Mouse (Mus musculus) lung, embryonic 16.5 days (tissue): ENCODE measurements around the gene Hist1h4d. TPM values are rescaled to one million over a fixed set of nuclear protein-coding genes. Genes with fewer than 3 reads are reported as not detected.
"Not testable (repeated sequence)": the region's sequence is repeated elsewhere in the genome, so short reads cannot be mapped to it uniquely, and the experiment has no call there.

Experiments used
- ATAC-seq: fragments of 200-750 bp; cut with Nextera tagmentation; 2 replicates; pipeline ENCODE4 v1.8.0; 2017; ENCODE audit warnings: low read depth, mild to moderate bottlenecking, moderate library complexity
- H3K27ac ChIP-seq: fragments of 300-500 bp; sonication (generic); 2 replicates; pipeline ENCODE4 v1.5.1; 2014; ENCODE audit warnings: mild to moderate bottlenecking, control low read depth, low read length
- H3K27me3 ChIP-seq: fragments of 300-500 bp; sonication (generic); 2 replicates; pipeline ENCODE4 v1.6.1; 2014; ENCODE audit warnings: low read depth, low read length, mixed read lengths; ENCODE audit not compliant: control insufficient read depth, insufficient read depth
- H3K36me3 ChIP-seq: fragments of 300-500 bp; sonication (generic); 2 replicates; pipeline ENCODE4 v1.6.1; 2014; ENCODE audit warnings: low read length; ENCODE audit not compliant: control insufficient read depth, insufficient read depth
- H3K4me1 ChIP-seq: fragments of 300-500 bp; sonication (generic); replicated peaks from 2 replicates; pipeline ENCODE4 v1.6.1; 2014; ENCODE audit warnings: low read length, mixed read lengths; ENCODE audit not compliant: control insufficient read depth, insufficient read depth
- H3K4me2 ChIP-seq: fragments of 300-500 bp; sonication (generic); 2 replicates; pipeline ENCODE4 v1.6.1; 2014; ENCODE audit warnings: low read depth, low read length, control low read depth
- H3K4me3 ChIP-seq: fragments of 300-500 bp; sonication (generic); 2 replicates; pipeline ENCODE4 v1.5.1; 2014; ENCODE audit warnings: mild to moderate bottlenecking, low read length, control low read depth
- H3K9ac ChIP-seq: fragments of 300-500 bp; sonication (generic); 2 replicates; pipeline ENCODE4 v1.6.1; 2014; ENCODE audit warnings: low read length, control low read depth
- H3K9me3 ChIP-seq: fragments of 300-500 bp; sonication (generic); 2 replicates; pipeline ENCODE4 v1.6.1; 2016; ENCODE audit warnings: low read length; ENCODE audit not compliant: control insufficient read depth
- WGBS: fragments of 180-500 bp; shearing (Covaris S2); extraction: QIAGEN DNeasy Blood & Tissue Kit; methylation state at CpG from one replicate; pipeline ENCODE4 v1.1.7; 2014; 5-methylcytosine and 5-hydroxymethylcytosine counted together
- polyA plus RNA-seq: library from polyadenylated mRNA; unstranded; fragments of >200 nt; fragmentation: Nextera tagmentation; extraction: Ambion mirVana; gene quantifications from 2 replicates; pipeline ENCODE4 v1.2.1, GENCODE M21; 2015

Gene Hist1h4d
- polyA plus RNA-seq, 1 experiment from 2014 or later, result 130 TPM

DNA sequence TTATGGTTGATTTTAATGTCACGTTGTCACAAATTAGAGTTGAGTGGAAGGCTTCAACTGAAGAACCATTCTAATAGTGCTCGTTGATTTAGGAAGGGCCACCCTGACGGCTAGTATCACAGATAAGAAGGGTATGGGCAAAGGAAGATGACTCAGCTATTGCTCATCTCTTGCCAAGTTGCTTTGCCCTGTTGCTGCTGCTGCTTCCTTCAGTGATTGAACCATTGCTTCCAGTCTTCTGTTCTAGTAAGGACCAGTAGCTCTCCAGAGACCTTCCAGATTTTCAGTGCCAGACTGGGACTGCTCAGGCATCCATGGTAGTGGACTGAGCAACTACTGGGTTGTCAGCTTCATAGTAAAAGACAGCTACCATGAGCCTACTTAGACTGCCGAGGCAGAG is 27.8 kb downstream of the Hist1h4d start:
- ATAC-seq, result no peak
- no peak overlapping the region for H3K4me3 ChIP-seq
- no peaks in the 10 kb centered on the region for H3K36me3 ChIP-seq
- no peaks in the 10 kb centered on the region for H3K9me3 ChIP-seq
- H3K4me1 ChIP-seq, result no peaks in the 10 kb centered on the region
- no peak overlapping the region for H3K27ac ChIP-seq
- no peak overlapping the region for H3K4me2 ChIP-seq
- WGBS, result 73% methylated on average over 4 of the region's 4 CpGs
- no peaks in the 10 kb centered on the region for H3K27me3 ChIP-seq
- H3K9ac ChIP-seq, result no peak overlapping the region

DNA sequence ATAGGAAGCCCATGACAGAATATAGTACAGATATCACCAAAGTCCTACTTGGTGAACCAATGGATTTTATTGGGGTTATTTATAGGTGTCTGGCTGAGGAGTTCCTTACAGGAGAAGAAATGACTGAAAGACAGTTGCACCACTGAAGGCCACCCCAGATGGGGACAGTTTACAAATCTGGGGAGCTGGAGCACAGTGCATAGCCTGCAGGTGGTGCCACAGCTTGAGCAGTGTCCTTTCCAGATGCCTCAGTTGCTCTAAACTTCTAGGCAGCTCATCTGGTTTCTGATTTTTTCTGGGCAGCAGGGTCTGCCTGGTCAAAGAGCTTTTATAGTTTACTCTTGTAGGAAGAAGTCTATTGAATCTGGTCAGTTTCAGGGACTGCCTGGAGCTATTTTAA is 28.4 kb downstream of the Hist1h4d start:
- no peak for ATAC-seq
- Histone ChIP-seq H3K4me1 (no peaks in the 10 kb centered on the region), H3K4me2 (no peak overlapping the region), H3K27ac (no peak overlapping the region), H3K9me3 (no peaks in the 10 kb centered on the region), H3K9ac (no peak overlapping the region), H3K36me3 (no peaks in the 10 kb centered on the region), H3K4me3 (no peak overlapping the region), H3K27me3 (no peaks in the 10 kb centered on the region)

DNA sequence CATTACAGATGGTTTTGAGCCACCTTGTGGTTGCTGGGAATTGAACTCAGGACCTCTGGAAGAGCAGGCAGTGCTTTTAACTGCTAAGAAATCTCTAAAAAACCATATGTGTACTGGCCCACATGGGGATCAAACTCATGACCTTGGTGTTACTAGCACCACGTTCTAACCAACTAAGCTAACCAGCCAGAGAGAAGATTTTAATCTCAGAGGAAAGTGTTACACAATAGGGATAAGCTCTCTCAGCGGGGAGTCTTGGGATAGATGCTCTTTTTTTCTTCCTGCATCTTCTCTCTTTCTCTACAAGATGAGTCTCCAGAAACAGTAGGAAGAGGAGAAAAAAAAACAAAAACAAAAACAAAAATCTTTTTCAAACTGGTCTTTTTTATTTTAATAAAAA is 29.0 kb downstream of the Hist1h4d start:
- no peak overlapping the region for H3K9ac ChIP-seq
- no peak overlapping the region for H3K4me2 ChIP-seq
- no peak for ATAC-seq
- H3K9me3 ChIP-seq, result no peaks in the 10 kb centered on the region
- H3K4me1 ChIP-seq, result no peaks in the 10 kb centered on the region
- WGBS, result 79% methylated on average over 2 of the region's 2 CpGs
- H3K27ac ChIP-seq, result no peak overlapping the region
- no peaks in the 10 kb centered on the region for H3K36me3 ChIP-seq
- H3K27me3 ChIP-seq, result no peaks in the 10 kb centered on the region
- no peak overlapping the region for H3K4me3 ChIP-seq

DNA sequence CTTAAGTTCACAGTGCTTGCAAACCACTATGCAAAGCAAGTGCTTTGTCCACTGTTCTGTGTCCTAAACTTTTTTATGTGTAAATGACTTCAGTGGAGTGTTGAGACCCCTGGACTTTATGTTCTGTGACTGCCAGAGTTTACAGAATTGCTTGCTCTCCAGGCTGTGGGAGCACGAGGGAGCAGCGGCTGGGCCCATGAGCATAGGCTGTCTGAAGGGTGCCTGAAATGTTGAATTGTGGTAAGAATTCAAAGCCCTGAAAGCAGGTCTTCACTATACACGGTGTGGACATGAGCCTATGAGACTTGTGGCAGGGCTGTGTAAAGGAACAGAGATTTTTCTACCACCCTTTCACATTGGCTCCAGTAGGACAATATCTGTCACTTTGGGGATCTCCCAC is 30.2 kb downstream of the Hist1h4d start:
- no peak for ATAC-seq
- H3K9me3 ChIP-seq, result no peaks in the 10 kb centered on the region
- WGBS, result 84% methylated on average over 3 of the region's 3 CpGs
- H3K27ac ChIP-seq, result no peak overlapping the region
- no peak overlapping the region for H3K4me2 ChIP-seq
- no peaks in the 10 kb centered on the region for H3K27me3 ChIP-seq
- no peaks in the 10 kb centered on the region for H3K36me3 ChIP-seq
- no peaks in the 10 kb centered on the region for H3K4me1 ChIP-seq
- no peak overlapping the region for H3K4me3 ChIP-seq
- no peak overlapping the region for H3K9ac ChIP-seq

DNA sequence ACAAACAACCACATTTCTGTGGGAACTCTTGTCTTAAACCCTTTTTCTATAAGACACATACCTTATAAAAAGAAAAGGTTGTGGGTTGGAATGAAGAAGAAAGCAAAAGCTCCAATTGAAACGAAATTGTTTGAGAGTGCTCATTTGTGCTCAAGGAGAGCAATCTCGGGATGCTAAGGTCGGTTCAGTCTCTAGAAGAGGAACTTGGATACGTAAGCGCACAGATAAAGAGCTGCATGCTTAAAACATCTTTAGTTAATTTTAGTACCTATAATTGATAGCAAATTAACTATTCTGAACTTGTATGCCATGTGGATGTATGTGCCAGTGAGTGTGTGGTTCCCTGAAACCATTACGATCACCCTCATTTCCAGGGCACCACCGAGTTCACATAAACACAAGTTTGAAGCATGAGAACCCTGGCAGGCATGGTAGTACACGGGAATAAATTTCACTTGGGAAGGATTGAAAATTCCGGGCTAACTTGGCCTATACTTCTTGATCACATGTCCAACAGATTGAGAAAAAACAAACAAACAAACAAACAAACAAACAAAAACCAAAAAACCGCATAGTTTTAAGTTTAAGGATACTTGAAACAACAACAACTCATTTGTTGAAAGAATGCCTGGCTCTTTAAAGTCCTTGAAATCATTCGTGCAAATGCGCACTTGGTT is 38.8 kb downstream of the Hist1h4d start:
- no peaks in the 10 kb centered on the region for H3K9me3 ChIP-seq
- 32% methylated on average over 12 of the region's 12 CpGs for WGBS
- H3K4me2 ChIP-seq, result peak overlapping the region; percentile 82
- peak overlapping the region; percentile 89 for H3K9ac ChIP-seq
- no peaks in the 10 kb centered on the region for H3K27me3 ChIP-seq
- no peaks in the 10 kb centered on the region for H3K36me3 ChIP-seq
- ATAC-seq, result no peak
- H3K4me3 ChIP-seq, result peak overlapping the region; percentile 65
- H3K27ac ChIP-seq, result peak overlapping the region; percentile 98
- H3K4me1 ChIP-seq, result peaks cover 9% of the 10 kb centered on the region

DNA sequence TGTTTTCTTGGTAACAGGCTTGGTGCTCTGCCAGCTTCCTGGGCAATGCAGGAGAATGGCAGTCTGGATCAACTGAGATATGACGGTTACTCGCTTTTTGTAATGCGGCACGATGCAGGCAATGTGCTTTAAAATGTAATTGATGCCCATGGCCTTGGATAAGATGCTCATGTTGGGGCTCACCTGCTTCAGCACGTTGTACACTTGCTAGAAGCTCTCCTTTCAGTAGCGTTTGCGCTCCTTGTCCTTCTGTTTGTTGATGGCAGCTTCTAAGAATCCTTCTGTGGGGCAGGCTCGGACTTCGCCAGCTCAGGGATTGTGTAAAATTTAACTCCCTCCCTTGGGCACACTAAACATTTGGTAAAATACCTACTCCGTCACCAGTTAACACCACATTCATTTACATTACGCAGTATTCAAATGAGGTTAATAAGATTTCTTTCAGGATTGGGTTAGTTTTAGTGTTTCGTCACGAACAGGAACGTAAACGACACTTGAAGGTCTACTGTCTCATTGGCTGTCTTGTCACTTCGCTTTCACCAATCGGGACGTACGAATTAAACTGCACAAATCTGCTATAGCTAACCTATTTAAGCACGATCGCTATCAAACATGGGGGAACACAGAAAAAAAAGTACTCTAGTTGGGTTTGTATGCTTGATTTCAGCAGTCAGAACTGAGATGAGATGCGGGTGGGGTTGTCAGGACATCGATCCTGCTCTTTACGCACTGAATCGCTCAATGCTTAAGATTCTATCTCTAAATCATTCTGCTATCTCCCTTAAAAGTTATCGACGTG is 39.5 kb downstream of the Hist1h4d start, which contains the start of gene Hist1h2be:
Gene Hist1h2be, minus strand, starts transcription at position 392 of the 799 bp plus-strand sequence.
- H3K27me3 ChIP-seq, result no peaks in the 10 kb centered on the region
- peak within 1 kb of the TSS; percentile 98 for H3K27ac ChIP-seq
- peak within 1 kb of the TSS; percentile 89 for H3K9ac ChIP-seq
- peak within 1 kb of the TSS; percentile 82 for H3K4me2 ChIP-seq
- WGBS, result under 1% methylated on average over 27 of the region's 27 CpGs
- H3K9me3 ChIP-seq, result no peaks in the 10 kb centered on the region
- peaks cover 9% of the 10 kb centered on the region for H3K4me1 ChIP-seq
- H3K36me3 ChIP-seq, result no peaks in the 10 kb centered on the region
- ATAC-seq, result peak; percentile 88
- H3K4me3 ChIP-seq, result peak within 1 kb of the TSS; percentile 65

DNA sequence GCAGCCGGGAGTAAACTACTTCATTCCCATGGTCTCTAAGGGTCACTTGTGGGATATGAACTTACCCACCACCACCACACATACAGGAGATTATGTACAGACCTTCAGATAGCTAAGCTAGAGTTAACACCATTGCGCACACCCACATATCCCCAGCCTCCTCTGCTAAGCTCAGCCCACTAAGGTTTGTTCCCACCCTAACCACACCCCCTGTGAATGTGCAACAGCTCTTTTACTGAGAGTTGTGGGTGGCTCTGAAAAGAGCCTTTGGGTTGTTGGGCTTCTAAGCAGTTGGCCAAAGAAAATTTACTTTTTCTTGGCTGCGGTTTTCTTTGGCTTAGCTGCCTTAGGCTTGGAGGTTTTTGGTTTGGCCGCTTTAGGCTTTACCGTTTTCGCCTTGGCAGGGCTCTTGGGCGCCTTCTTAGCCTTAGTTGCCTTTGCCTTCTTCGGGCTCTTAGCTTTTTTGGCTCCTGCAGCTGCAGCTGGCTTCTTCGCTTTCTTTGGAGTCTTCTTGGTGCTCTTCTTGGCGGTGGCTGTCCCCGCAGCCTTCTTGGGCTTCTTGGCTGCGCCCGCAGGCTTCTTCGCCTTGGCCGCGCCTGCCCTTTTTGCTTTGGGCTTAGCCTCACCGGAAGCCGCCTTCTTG is 40.3 kb downstream of the Hist1h4d start:
- WGBS, result under 1% methylated on average over 18 of the region's 18 CpGs
- H3K36me3 ChIP-seq, result no peaks in the 10 kb centered on the region

DNA sequence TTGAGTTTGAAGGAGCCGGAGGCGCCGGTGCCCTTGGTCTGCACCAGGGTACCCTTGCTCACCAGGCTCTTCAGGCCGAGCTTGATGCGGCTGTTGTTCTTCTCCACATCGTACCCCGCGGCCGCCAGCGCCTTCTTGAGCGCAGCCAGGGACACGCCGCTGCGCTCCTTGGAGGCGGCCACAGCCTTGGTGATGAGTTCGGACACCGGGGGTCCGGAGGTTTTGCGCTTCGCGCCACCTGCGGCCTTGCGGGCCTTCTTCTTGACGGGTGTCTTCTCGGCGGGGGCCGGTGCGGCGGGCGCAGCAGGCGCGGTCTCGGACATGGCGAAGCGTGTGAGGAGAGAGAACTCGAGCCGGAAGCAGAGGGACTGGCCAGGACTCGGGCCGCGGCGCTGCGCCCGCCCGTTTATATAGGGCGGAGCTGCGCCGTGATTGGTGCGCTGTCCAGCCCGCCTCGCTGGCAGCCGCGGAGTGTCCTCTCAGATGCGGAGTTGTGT is 40.8 kb downstream of the Hist1h4d start, which contains the start of gene Hist1h1e:
Gene Hist1h1e, minus strand, starts transcription at position 384 of the 497 bp plus-strand sequence.
- not testable (repeated sequence) for H3K9me3 ChIP-seq, H3K36me3 ChIP-seq, H3K4me1 ChIP-seq, H3K27me3 ChIP-seq
- under 1% methylated on average over 46 of the region's 53 CpGs for WGBS
- Histone ChIP-seq H3K27ac (peak within 1 kb of the TSS; percentile 98), H3K4me2 (peak within 1 kb of the TSS; percentile 82), H3K9ac (peak within 1 kb of the TSS; percentile 89), H3K4me3 (peak within 1 kb of the TSS; percentile 65)
- ATAC-seq, result peak; percentile 93

More for the DNA sequence above, 40.3 kb downstream of the Hist1h4d start:
- peak overlapping the region; percentile 82 for H3K4me2 ChIP-seq
- no peaks in the 10 kb centered on the region for H3K9me3 ChIP-seq
- H3K9ac ChIP-seq, result peak overlapping the region; percentile 89
- peaks cover 9% of the 10 kb centered on the region for H3K4me1 ChIP-seq
- H3K27ac ChIP-seq, result peak overlapping the region; percentile 98
- no peaks in the 10 kb centered on the region for H3K27me3 ChIP-seq
- peak; percentile 87 for ATAC-seq
- H3K4me3 ChIP-seq, result peak overlapping the region; percentile 65
